Mouse (Mus musculus) E14TG2a.4 (cell line): ENCODE results near the gene Rbfox1.

Experiments used
- CTCF ChIP-seq: conservative IDR thresholded peaks from 2 replicates; pipeline ENCODE4 v1.5.1; 2014; ENCODE audit warnings: low read length
- NANOG ChIP-seq: IDR thresholded peaks from 2 replicates; pipeline ENCODE4 v1.6.1; 2014; ENCODE audit warnings: borderline replicate concordance, low read length, mixed read lengths
- POU5F1 ChIP-seq: IDR thresholded peaks from 2 replicates; pipeline ENCODE4 v1.6.1; 2014; ENCODE audit warnings: low read length, borderline replicate concordance

GRCm38 (mm10) chr16:6821741-6822140 is 936.6 kb downstream of the Rbfox1 start:
- TF ChIP-seq CTCF, result no peak
- no peak for TF ChIP-seq POU5F1
- no peak for TF ChIP-seq NANOG
